ENCODE assay signal across 16 mouse cellular contexts in the genomic region with DNA sequence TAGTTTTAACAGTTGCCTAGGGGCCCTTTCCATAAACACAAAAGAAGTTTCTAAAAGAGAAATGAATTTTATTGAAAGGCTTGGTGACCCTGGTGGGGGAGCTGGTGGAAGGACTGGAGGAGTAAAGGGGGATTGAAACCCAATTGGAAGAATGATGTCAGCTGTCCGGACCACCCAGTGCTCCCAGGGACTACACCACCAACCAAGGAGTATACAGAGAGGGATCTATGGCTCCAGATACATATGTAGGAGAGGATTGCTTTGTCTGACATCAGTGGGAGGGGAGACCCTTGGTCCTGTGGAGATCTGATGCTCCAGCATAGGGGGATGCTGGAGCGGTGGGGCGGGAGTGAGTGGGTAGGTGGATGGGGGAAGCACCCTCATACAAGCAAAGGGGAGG.
"Had no signal": no experiment of that assay in that cellular context is flagged by ENCODE, and none has a peak within 500 bp of the region (broad histone marks: within the 10 kb centered on the region; RNA-seq: fewer than 3 reads in every experiment).

No protein-coding gene starts in this region.

- H3K36me3 ChIP-seq: stomach, embryonic 15.5 days had no signal

- H3K4me2 ChIP-seq: neural tube, embryonic 13.5 days; neural tube, embryonic 15.5 days; stomach, embryonic 15.5 days had no signal

- H3K27me3 ChIP-seq: neural tube, embryonic 13.5 days; neural tube, embryonic 15.5 days; stomach, embryonic 15.5 days had no signal

- H3K4me3 ChIP-seq: neural tube, embryonic 13.5 days; neural tube, embryonic 15.5 days; stomach, embryonic 15.5 days had no signal

- H3K4me1 ChIP-seq: neural tube, embryonic 13.5 days; neural tube, embryonic 15.5 days had no signal

- H3K9ac ChIP-seq: neural tube, embryonic 13.5 days; neural tube, embryonic 15.5 days; stomach, embryonic 15.5 days had no signal

- DNase-seq: retina, postnatal 1 day; right cerebral cortex, adult 18-20 months; right cerebral cortex, postnatal 14 days; right cerebral cortex, postnatal 25 days; right cerebral cortex, postnatal 4 days; spleen, adult 18-20 months; thymus, adult 18-20 months; thymus, adult 2 months; thymus, postnatal 14 days; thymus, postnatal 25 days; thymus, postnatal 36 days; thymus, postnatal 4 days had no signal

- H3K27ac ChIP-seq: neural tube, embryonic 13.5 days; neural tube, embryonic 15.5 days; stomach, embryonic 15.5 days; stomach, postnatal 0 days had no signal

- H3K9me3 ChIP-seq: neural tube, embryonic 13.5 days; neural tube, embryonic 15.5 days; stomach, embryonic 15.5 days had no signal
